8 mouse cellular contexts compared by ENCODE assay signal in the genomic region with DNA sequence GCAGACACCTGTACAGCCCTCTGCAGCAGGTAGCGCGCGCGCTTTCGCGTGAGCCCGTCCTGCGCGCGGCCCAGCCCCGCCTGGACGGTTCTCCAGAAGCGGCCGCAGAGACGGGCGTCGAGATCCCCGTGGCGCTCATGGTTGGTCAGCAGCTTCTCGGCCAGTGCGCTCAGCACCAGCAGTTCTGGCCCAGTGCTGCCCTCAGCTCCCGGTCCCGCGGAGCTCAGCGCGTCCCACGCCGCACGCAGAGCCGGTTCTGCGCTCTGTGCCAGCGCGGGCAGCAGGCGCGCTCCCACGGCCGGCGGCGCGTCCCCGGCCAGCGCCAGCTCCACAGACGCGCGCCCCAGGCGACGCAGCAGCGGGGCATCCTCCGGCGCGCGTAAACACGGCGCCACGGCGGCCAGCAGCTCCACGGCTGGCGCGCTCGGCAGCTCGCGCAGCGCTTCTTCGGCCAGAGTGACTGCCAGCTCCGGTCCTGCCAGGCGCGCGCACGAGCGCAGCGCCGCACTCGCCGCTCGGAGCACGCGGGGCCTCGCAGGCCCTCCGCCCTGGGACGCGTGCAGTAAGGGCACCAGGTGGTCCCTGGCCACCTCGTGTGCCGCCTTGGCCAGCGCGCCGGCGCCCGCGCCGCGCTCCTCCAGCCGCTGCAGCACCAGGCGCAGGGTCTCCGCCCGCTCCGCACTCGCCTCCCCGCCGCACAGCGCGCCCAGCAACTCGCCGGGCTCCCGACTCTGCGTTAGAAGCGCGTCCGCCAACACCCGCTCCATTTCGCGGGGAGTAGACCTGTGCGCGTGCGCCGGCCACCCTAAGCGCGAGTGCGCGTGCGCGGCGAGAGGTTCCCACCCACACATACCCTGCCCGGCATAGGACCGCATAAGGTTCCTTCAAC. TPM values are rescaled to one million over a fixed set of nuclear protein-coding genes. Genes with fewer than 3 reads are reported as not detected.
DNase-seq lines count a peak whose midpoint lies in the region; ATAC-seq lines count a peak whose summit lies in the region.

TSS of gene Tarbp1 (minus strand) at position 767 of the 889 bp plus-strand sequence.

- H3K36me3 ChIP-seq in embryonic facial prominence, embryonic 12.5 days, result peaks cover 7% of the 10 kb centered on the region
- H3K36me3 ChIP-seq in limb, embryonic 10.5 days, result peaks cover 16% of the 10 kb centered on the region
- 0 out of 2 replicates have a peak, but pooled peaks cover 11% of the 10 kb centered on the region for H3K36me3 ChIP-seq in midbrain, embryonic 12.5 days

- peak within 1 kb of the TSS; percentile 82 for H3K4me3 ChIP-seq in embryonic facial prominence, embryonic 12.5 days
- peak within 1 kb of the TSS; percentile 85 for H3K4me3 ChIP-seq in limb, embryonic 10.5 days
- peak within 1 kb of the TSS; percentile 85 for H3K4me3 ChIP-seq in midbrain, embryonic 12.5 days

- peaks cover 8% of the 10 kb centered on the region for H3K4me1 ChIP-seq in embryonic facial prominence, embryonic 12.5 days
- H3K4me1 ChIP-seq in limb, embryonic 10.5 days, result peaks cover 26% of the 10 kb centered on the region
- H3K4me1 ChIP-seq in midbrain, embryonic 12.5 days, result peaks cover 16% of the 10 kb centered on the region

- H3K27ac ChIP-seq in embryonic facial prominence, embryonic 12.5 days, result peak within 1 kb of the TSS; percentile 78
- peak within 1 kb of the TSS; percentile 90 for H3K27ac ChIP-seq in limb, embryonic 10.5 days
- H3K27ac ChIP-seq in midbrain, embryonic 12.5 days (replicated peaks), result peak within 1 kb of the TSS; percentile 87

- peak; percentile 95 for DNase-seq in adrenal gland, postnatal 25 days
- DNase-seq in heart, adult 18-20 months, result peak; percentile 95 to 96
- peak; percentile 92 for DNase-seq in kidney, adult 18-20 months
- DNase-seq in limb, embryonic 10.5 days (ENCODE audit: low spot score), result peak; percentile 95
- peak; percentile 90 for DNase-seq in skeletal muscle tissue, adult 2 months (ENCODE audit: low read depth, low spot score)

- H3K9me3 ChIP-seq in embryonic facial prominence, embryonic 12.5 days, result no peaks in the 10 kb centered on the region
- H3K9me3 ChIP-seq in limb, embryonic 10.5 days (replicated peaks), result no peaks in the 10 kb centered on the region
- H3K9me3 ChIP-seq in midbrain, embryonic 12.5 days, result no peaks in the 10 kb centered on the region

- WGBS in embryonic facial prominence, embryonic 12.5 days, result under 1% methylated on average over 114 of the region's 124 CpGs
- under 1% methylated on average over 124 of the region's 124 CpGs for WGBS in limb, embryonic 10.5 days
- WGBS in midbrain, embryonic 12.5 days, result under 1% methylated on average over 123 of the region's 124 CpGs

- peak within 1 kb of the TSS; percentile 80 for H3K9ac ChIP-seq in embryonic facial prominence, embryonic 12.5 days
- H3K9ac ChIP-seq in midbrain, embryonic 12.5 days (replicated peaks), result peak within 1 kb of the TSS; percentile 76

- 0 out of 2 replicates have a peak, but pooled peaks cover 5% of the 10 kb centered on the region for H3K27me3 ChIP-seq in embryonic facial prominence, embryonic 12.5 days
- H3K27me3 ChIP-seq in limb, embryonic 10.5 days (ENCODE audit: low read depth, poor library complexity, severe bottlenecking), result peaks cover 23% of the 10 kb centered on the region
- peaks cover 19% of the 10 kb centered on the region for H3K27me3 ChIP-seq in midbrain, embryonic 12.5 days

- peak; percentile 92 for ATAC-seq in embryonic facial prominence, embryonic 12.5 days (ENCODE audit: insufficient number of reproducible peaks, insufficient read depth, low FRiP score, low TSS enrichment)
- ATAC-seq in midbrain, embryonic 12.5 days (ENCODE audit: low FRiP score, low read depth), result peak; percentile 92
- no peak for ATAC-seq in erythroid progenitor cell, adult 5-6 weeks (replicated peaks; ENCODE audit: low FRiP score, poor library complexity, severe bottlenecking)

- H3K4me2 ChIP-seq in embryonic facial prominence, embryonic 12.5 days (replicated peaks), result peak within 1 kb of the TSS; percentile 90
- H3K4me2 ChIP-seq in midbrain, embryonic 12.5 days (replicated peaks), result peak within 1 kb of the TSS; percentile 93

RNA-seq across cellular contexts. Expression of gene Tarbp1, which starts in this region (rescaled TPM):
- 8.9 and 9.3 TPM in 2 replicates for total RNA-seq in adrenal gland, postnatal 25 days (2021)
- polyA plus RNA-seq in embryonic facial prominence, embryonic 12.5 days (2016; fragmentation: Nextera tagmentation; extraction: Ambion mirVana), result 3.0 and 3.2 TPM in 2 replicates
- 1 to 10 TPM; 4.2 to 4.6 TPM for total RNA-seq in heart, adult 18-20 months (2021)
- 2.6 and 2.9 TPM in 2 replicates for polyA plus RNA-seq in limb, embryonic 10.5 days (2016; fragmentation: Nextera tagmentation; extraction: Ambion mirVana)
- polyA plus RNA-seq in midbrain, embryonic 12.5 days (2016; fragmentation: Nextera tagmentation; extraction: Ambion mirVana), result 2.3 TPM in 2 replicates
- 5.4 and 6.3 TPM in 2 replicates for total RNA-seq in erythroid progenitor cell, adult 5-6 weeks (2015; ENCODE audit: low replicate concordance)
- total RNA-seq in erythroid progenitor cell, adult 5-6 weeks (2017; ENCODE audit: low replicate concordance), result 0.45 and 2.2 TPM in 2 replicates
